Mouse (Mus musculus): ENCODE measurements around the gene Dolpp1. TPM values are rescaled to one million over a fixed set of nuclear protein-coding genes. Genes with fewer than 3 reads are reported as not detected.
A peak's percentile ranks its signal among the peaks of the same experiment; 100 is the strongest.

Gene Dolpp1
- polyA plus RNA-seq, 1 experiment from 2014 or later: 39.5 TPM

DNA sequence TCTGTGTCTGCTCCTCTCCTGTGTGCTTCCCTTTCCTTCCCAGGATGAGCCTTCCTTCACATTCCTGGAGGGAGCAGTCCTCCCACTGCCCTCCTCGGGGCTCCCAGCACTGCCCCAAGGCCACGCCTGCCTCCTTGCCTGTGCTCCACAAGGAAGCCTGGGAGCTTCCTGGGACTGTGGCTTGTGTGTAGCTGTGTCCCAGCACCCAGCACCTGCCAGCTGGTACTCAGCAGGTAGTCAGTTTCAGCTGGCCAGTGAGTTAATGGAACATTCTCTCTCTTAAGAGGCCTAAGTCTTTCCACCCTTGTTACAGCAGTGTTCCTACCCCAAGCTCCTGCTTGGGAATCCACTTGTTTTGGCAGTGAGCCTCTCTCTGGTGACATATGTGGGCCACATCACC lies 10.8 kb downstream of the Dolpp1 start:
- TF ChIP-seq CTCF (IDR thresholded peaks at IDR 0.05; ENCODE audit: low read depth): no peak
- no peak overlapping the region; the same call in 1 of the 2 replicates for H3K27ac ChIP-seq (ENCODE audit: low read depth, low read length)
- H3K4me1 ChIP-seq (replicated peaks; ENCODE audit: control insufficient read depth, insufficient read depth, low read length): no peaks in the 10 kb centered on the region; the same call in 1 of the 2 replicates
- H3K9me3 ChIP-seq (ENCODE audit: control insufficient read depth): no peaks in the 10 kb centered on the region
- no peak for ATAC-seq
- H3K4me3 ChIP-seq (ENCODE audit: low read depth, low read length): no peak overlapping the region
- H3K4me2 ChIP-seq (replicated peaks; ENCODE audit: low read depth): no peak overlapping the region
- H3K9ac ChIP-seq (ENCODE audit: low read depth, low read length): no peak overlapping the region
- 40% methylated on average over 2 of the region's 2 CpGs for WGBS
- peaks cover 95% of the 10 kb centered on the region for H3K36me3 ChIP-seq (ENCODE audit: control insufficient read depth, insufficient read depth)
- H3K27me3 ChIP-seq (replicated peaks; ENCODE audit: control insufficient read depth, insufficient read depth, low read length): no peaks in the 10 kb centered on the region

DNA sequence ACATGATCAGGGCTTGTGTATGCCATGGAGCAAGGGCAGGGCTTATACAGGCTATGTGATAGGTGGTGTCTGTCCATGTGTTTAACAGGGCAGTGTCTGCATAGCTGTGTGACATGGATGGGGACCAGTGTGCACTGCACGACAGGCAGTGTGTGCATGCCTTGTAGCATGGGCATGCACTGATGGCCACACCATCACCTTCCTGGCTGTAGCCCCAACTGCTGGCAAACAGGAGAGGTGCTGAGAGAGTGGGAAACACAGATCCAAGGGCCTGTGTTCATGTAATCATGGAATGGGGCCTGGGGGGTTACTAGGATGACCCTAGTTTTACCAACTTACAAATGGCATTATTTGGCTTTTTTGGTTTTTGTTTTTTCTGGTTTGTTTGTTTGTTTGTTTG lies 11.8 kb downstream of the Dolpp1 start:
- peaks cover 92% of the 10 kb centered on the region for H3K36me3 ChIP-seq (ENCODE audit: control insufficient read depth, insufficient read depth)
- ATAC-seq: no peak

DNA sequence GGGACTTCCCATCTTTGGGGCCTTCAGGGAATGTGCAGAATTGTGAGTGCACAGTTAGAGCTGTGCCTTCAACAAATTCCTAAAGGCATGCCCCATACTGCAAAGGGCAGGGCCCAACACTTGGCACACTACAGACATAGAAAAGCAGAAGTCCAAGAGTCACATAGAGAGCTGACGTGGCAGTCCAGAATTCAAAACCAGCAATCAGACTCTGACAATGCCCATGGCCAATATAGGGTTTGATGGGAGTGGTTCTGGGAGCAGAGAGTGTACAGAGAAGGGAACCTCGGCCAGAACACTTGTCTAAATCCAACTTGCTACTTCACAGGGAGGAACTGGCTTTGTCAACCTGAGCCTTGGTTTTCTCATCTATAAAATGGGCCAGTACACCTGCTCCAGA lies 15.2 kb downstream of the Dolpp1 start:
- 84% methylated on average over 2 of the region's 2 CpGs for WGBS

More for the DNA sequence above, 11.8 kb downstream of the Dolpp1 start:
- H3K4me1 ChIP-seq (replicated peaks; ENCODE audit: control insufficient read depth, insufficient read depth, low read length): no peaks in the 10 kb centered on the region; the same call in 1 of the 2 replicates
- no peaks in the 10 kb centered on the region for H3K9me3 ChIP-seq (ENCODE audit: control insufficient read depth)
- H3K9ac ChIP-seq (ENCODE audit: low read depth, low read length): no peak overlapping the region
- no peak overlapping the region for H3K4me2 ChIP-seq (replicated peaks; ENCODE audit: low read depth)
- H3K27me3 ChIP-seq (replicated peaks; ENCODE audit: control insufficient read depth, insufficient read depth, low read length): no peaks in the 10 kb centered on the region
- no peak overlapping the region for H3K27ac ChIP-seq (ENCODE audit: low read depth, low read length)
- H3K4me3 ChIP-seq (ENCODE audit: low read depth, low read length): no peak overlapping the region
- TF ChIP-seq CTCF (IDR thresholded peaks at IDR 0.05; ENCODE audit: low read depth): no peak
- WGBS: 89% methylated on average over 1 of the region's 1 CpGs

DNA sequence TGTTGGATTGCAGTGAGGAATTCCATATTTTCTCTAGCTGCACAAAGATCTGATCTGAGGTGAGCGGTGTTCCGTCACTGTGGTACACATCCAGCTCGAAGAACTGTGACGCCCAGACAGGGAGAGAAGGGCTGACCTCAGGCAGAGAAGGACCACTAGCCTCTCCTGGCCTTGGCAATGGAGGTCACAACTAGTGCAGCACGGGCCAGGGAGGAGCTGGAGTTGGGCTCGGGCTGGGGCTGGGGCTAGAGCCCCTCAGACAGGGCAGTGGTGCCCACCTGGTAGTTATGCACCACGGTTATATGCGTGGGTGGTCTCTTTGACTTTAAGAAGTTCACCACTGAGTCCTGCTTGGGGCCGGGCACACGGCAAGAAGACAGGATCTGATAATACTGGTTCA lies 15.7 kb downstream of the Dolpp1 start:
- Histone ChIP-seq H3K36me3 (ENCODE audit: control insufficient read depth, insufficient read depth) (peaks cover 74% of the 10 kb centered on the region), H3K27ac (ENCODE audit: low read depth, low read length) (peak overlapping the region; percentile 64), H3K4me1 (replicated peaks; ENCODE audit: control insufficient read depth, insufficient read depth, low read length) (no peaks in the 10 kb centered on the region; the same call in 1 of the 2 replicates), H3K9ac (ENCODE audit: low read depth, low read length) (no peak overlapping the region), H3K4me2 (replicated peaks; ENCODE audit: low read depth) (no peak overlapping the region), H3K27me3 (replicated peaks; ENCODE audit: control insufficient read depth, insufficient read depth, low read length) (no peaks in the 10 kb centered on the region), H3K4me3 (ENCODE audit: low read depth, low read length) (no peak overlapping the region), H3K9me3 (ENCODE audit: control insufficient read depth) (no peaks in the 10 kb centered on the region)
- TF ChIP-seq CTCF (IDR thresholded peaks at IDR 0.05; ENCODE audit: low read depth): no peak
- WGBS: 83% methylated on average over 10 of the region's 10 CpGs
- ATAC-seq: no peak

More for the DNA sequence above, 15.2 kb downstream of the Dolpp1 start:
- Histone ChIP-seq H3K27me3 (replicated peaks; ENCODE audit: control insufficient read depth, insufficient read depth, low read length) (no peaks in the 10 kb centered on the region), H3K36me3 (ENCODE audit: control insufficient read depth, insufficient read depth) (peaks cover 76% of the 10 kb centered on the region), H3K9ac (ENCODE audit: low read depth, low read length) (no peak overlapping the region), H3K9me3 (ENCODE audit: control insufficient read depth) (no peaks in the 10 kb centered on the region), H3K4me2 (replicated peaks; ENCODE audit: low read depth) (no peak overlapping the region), H3K27ac (ENCODE audit: low read depth, low read length) (no peak overlapping the region), H3K4me3 (ENCODE audit: low read depth, low read length) (no peak overlapping the region), H3K4me1 (replicated peaks; ENCODE audit: control insufficient read depth, insufficient read depth, low read length) (no peaks in the 10 kb centered on the region; the same call in 1 of the 2 replicates)
- ATAC-seq: no peak
- TF ChIP-seq CTCF (IDR thresholded peaks at IDR 0.05; ENCODE audit: low read depth): no peak

DNA sequence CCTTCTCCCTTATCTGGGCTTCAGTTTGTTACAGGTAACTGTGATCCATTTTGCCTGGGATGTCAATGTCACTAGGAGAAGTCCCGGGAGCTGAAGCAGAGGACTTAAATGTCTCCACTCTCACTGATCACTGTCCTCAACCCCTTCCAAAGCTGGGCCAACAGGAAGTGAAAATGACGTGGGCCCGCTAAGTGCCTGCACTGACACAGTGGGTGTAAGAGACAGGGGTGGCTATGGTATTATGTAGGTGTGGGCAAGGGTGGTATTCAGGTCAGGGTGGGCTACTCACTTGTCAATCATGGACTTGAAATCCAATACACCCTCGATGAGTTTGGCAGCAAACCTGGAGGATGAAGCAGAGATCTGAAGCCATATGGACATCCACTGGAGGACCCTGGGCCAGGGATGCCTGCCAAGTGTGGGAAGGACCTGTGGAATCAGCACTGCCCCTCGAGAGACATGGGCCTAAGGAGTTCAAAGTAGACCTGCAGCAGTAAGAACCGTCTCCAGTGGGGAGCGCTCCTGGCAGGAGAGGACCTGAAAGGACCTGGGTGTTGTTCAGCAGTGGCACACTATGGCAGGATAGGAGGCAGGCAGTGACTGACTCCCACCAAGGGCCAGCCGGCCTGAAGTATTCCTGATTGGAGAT lies 16.5 kb downstream of the Dolpp1 start:
- TF ChIP-seq CTCF (IDR thresholded peaks at IDR 0.05; ENCODE audit: low read depth): no peak
- no peak overlapping the region for H3K4me2 ChIP-seq (replicated peaks; ENCODE audit: low read depth)
- peak; percentile 22 for ATAC-seq
- H3K9ac ChIP-seq (ENCODE audit: low read depth, low read length): no peak overlapping the region
- H3K36me3 ChIP-seq (ENCODE audit: control insufficient read depth, insufficient read depth): peaks cover 68% of the 10 kb centered on the region
- H3K27me3 ChIP-seq (replicated peaks; ENCODE audit: control insufficient read depth, insufficient read depth, low read length): no peaks in the 10 kb centered on the region
- H3K4me1 ChIP-seq (replicated peaks; ENCODE audit: control insufficient read depth, insufficient read depth, low read length): no peaks in the 10 kb centered on the region; the same call in 1 of the 2 replicates
- 73% methylated on average over 8 of the region's 8 CpGs for WGBS
- H3K9me3 ChIP-seq (ENCODE audit: control insufficient read depth): no peaks in the 10 kb centered on the region
- H3K27ac ChIP-seq (ENCODE audit: low read depth, low read length): peak overlapping the region; percentile 66
- no peak overlapping the region for H3K4me3 ChIP-seq (ENCODE audit: low read depth, low read length)

DNA sequence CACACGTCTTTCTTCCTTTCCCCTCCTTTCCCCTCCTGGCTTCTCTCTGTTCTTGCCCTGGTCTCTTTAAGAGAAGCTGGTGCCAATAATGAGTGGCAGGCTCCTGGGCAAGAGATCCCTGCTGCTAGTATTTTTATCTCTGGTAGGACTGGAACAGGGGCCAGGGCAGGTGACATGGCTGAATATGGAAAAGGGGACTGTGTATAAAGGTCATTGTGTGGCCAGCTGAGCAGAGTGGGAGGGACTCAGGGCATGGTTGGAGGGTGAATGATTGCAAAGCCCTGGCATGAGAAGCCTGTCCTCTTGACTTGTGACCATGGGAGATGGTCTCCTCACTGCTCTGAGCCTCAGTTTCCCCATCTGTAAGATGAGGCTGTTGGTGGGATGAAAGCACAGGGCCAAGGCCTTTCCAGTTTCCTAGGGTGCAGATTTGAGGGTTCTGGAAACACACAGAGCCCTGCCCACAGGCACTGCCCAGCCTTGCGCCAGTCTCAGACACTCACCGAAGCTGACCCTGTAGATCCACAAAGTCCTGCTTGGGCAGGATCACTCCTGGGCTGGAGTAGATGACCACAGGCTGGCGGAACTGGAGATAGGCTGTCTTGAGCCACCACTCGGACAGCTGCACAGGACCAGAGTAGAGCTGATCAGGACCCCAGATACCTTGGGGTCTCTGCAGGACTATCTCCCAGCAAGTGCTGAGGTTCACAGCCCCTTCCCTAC lies 17.6 kb downstream of the Dolpp1 start:
- H3K27ac ChIP-seq (ENCODE audit: low read depth, low read length): no peak overlapping the region; the same call in 1 of the 2 replicates
- no peak overlapping the region for H3K4me2 ChIP-seq (replicated peaks; ENCODE audit: low read depth)
- no peak overlapping the region for H3K4me3 ChIP-seq (ENCODE audit: low read depth, low read length)
- H3K27me3 ChIP-seq (replicated peaks; ENCODE audit: control insufficient read depth, insufficient read depth, low read length): no peaks in the 10 kb centered on the region
- no peak overlapping the region for H3K9ac ChIP-seq (ENCODE audit: low read depth, low read length)
- peaks cover 3% of the 10 kb centered on the region; the same call in 1 of the 2 replicates for H3K4me1 ChIP-seq (replicated peaks; ENCODE audit: control insufficient read depth, insufficient read depth, low read length)
- no peaks in the 10 kb centered on the region for H3K9me3 ChIP-seq (ENCODE audit: control insufficient read depth)
- peak; percentile 32; the same call in 1 of the 2 replicates for ATAC-seq
- WGBS: 92% methylated on average over 5 of the region's 5 CpGs
- H3K36me3 ChIP-seq (ENCODE audit: control insufficient read depth, insufficient read depth): peaks cover 60% of the 10 kb centered on the region
- TF ChIP-seq CTCF (IDR thresholded peaks at IDR 0.05; ENCODE audit: low read depth): no peak
